Mouse (Mus musculus) right cerebral cortex, postnatal 10 days (tissue): ENCODE results near the gene Grin2d.

ENCODE experiments used
- DNase-seq, 2 experiments: peaks; one replicate each; pipeline ENCODE4 v3.0.0; 2021; ENCODE audit warnings: low spot score in 2 of 2

Gene Grin2d

DNA sequence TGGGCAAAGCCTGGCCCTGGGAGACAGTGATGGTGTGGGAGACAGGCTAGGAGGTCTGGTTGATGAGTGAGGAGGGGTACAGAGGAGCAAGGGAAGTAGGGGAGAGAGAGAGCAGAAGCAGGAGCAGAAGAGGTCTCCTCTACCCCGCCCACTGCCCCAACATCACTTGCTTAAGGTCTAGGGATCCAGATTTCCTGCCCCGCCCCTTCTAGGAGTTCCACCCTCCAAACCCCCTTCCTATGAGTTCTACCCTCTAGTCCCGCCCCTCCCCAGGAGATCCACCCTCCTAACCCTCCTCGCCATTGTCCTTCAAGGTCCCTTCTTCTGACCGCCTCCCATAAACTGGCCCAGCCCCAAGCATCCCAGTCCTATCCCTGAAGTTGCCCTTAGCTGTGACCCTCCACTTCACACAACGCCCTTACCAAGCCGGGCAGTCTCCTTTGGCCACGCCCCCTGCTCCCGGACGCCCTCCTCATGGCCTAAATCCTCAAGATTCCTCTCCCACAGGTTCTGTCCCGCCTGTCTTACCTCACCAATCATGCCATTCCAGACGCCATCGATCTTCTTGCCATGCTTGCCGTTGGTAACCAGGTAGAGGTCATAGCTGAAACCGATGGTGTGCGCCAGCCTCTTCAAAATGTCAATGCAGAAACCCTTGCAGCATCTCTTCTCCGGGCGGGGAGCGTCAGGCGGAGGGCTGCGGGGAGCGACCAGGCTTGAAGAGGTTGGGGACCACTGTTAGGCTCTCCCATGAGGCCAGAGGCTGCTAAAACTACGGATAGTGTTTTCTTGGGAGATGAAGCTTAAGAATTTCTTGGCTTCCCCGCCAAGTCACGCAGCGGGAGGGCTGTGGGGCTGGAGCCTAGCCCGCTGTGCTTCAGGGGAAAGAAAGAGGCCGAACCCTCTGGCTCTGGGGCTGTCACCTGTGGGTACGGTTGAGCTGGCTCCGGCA is 21.0 kb downstream of the Grin2d start:
- peak in 1 of 2 experiments; percentile 36 for DNase-seq

DNA sequence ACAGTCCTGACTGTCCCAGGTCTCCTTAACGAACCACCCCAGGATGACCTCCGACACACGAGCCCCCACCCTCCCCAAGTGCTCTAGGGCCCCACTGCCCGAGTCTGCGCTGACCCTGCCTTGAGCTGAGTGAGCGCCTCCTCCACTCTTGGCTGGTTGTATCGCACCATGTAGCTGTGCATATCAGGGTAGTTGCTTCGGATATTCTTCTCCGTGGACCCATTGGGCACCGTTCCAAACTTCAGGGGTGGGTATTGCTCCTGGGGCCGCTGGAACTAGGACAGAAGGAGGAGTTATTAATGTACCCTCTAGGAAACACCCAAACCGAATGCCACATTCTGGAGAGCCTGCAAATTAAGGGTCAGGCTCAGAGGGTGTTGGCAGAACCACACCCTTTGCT is 25.1 kb downstream of the Grin2d start:
- DNase-seq: no peak

DNA sequence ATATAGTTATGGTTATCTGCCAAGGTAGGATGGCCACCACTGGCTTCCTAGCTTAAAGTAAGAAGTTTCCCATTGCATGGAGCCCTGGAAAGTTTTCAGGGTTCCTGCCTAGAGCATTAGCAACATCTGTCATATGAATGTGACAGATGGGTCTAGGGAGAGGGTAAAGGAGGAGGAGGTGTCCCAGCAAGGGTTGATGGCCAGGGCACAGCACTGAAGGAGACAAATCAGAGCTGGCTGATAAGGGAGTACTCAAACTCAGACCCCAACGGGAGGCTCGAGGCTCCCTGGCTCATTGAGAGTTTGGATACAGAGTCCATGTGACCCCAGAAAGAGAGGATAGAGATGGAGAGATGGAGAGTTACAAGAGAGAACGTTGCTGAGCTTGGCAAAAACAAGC is 27.5 kb downstream of the Grin2d start:
- no peak for DNase-seq

DNA sequence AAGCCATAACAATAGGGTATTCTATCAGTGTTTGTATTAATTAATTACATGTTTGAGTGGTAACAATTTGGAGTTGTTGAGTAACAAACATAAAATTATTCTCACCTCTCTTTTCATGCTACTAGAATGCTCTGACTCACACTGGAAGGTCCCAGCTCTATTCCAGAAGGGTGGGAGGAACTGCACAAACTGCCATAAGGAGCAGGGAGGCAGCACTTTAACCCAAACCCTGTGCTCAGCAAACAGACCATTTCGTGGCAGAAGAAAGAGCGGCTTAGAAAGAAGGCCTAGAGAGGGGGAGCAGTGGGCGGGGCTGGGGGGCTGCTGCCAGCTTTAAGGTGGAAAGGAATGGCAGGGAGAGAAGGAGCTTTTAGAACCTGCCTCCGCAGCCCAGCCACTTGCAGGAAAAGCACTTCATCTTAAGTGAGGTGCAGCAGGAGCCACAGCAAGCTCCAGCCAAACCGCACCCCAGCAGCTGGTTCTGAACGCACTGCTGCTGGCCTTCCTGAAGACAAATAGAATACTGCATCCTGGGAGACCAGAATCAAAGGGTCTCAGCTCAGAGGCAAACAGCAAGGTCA is 29.6 kb downstream of the Grin2d start:
- DNase-seq: no peak

DNA sequence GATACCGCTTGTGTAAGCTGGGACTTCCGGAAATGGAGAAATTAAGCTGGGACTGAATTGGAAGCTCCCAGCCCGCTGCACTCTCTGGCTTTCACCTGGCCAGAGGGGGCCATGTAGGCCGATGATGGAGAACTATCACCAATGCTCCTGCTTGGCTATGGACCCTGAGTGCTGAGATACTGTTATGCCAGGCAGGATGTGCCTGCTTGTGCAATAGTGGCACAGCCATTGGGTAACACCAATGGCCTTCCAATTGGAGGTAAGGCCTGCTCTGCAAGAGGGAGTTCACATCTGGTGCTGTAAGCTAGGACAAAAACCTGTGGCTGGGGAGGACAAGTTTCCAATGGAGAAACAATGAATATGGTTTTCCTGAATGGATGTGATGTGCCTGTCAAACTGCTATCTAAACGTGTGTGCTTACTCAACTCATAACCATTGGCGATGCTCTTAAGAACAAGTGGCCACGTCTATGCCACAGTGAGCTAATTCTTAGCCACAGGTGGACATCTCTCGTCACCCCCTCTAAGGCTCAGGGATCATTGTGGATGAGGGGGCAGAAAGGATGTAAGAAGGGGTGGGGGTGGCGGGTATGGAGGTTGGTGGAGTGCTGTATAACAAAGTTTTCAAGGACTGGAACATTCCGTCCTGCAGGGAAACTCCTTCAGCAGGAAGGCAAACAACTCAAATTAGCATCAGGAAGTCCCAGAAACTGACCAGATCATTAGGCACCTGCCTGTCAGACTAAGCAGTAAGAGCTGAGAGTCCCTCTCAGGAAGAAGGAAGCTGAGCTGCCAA is 35.0 kb downstream of the Grin2d start:
- no peak for DNase-seq

DNA sequence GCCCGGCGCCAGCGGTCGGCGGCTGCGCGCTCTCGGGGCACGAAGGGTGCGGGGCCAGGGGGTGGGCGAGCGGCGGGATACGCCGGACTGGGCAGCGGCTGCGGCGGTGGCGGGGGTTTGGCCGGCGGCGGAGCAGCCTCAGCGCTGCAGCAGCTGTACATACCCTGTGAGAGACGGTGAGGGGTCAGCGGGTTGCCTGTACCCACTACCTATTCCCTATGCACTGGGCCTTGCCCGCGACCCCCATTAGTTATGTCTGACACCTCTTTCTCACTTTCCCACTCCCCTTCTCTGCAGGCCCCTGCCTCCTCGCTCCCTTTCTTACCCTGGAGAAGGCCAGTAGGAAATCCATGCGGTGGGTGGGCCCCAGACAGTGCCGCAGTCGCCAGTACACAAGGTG is 44.3 kb downstream of the Grin2d start:
- no peak for DNase-seq

DNA sequence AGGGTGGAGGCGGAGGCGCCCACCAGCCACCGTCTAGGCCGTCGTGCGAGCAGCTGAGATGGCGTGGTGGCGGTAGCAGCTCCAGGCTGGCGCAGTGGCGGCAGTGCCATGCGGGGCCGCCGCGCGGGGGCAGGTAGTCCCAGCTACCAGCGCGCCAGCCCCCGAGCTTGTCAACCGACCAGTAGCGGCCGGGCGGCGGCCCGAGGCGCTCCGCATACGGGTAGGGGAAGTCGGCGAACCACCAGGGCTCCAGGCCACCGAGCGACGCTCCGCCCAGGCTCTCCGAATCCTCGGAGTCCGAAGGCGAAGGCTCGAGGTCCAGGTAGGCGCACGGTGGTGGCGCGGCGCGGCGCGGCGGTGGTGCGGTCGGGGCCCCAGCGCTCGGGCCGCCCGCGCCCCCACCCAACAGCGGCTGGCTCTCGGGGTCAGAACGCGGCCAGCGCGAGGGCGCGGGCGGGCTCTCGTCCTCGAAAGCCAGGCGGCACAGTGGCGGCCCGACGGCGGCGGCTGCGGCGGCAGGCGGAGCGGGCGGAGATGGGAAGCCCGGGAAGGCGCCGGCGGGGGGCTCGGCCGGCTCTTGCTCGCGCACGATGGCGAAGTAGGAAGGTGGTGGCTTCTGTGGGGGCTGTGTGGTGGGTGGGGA is 44.9 kb downstream of the Grin2d start:
- peak in 1 of 2 experiments; percentile 51 for DNase-seq

DNA sequence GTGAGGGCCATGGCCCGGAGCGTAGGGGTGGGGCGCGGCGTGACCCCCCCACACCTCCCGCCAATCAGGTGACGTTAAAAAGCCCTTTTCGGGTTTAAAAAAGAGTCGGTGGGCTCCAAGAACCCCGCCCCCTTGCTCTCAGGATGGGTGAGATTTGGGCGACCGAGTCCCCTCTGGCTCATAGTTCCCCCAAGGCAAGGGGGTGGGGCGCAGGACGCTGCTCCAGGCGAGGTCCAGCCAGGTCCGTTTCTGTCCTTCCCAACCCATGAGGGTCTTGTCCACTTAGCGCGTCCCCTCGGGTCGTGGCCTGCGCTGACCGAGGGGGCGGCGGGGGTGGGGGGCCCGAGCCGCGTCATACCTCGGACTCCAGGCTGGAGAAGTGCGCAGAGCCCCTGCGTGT is 45.8 kb downstream of the Grin2d start:
- DNase-seq: no peak

DNA sequence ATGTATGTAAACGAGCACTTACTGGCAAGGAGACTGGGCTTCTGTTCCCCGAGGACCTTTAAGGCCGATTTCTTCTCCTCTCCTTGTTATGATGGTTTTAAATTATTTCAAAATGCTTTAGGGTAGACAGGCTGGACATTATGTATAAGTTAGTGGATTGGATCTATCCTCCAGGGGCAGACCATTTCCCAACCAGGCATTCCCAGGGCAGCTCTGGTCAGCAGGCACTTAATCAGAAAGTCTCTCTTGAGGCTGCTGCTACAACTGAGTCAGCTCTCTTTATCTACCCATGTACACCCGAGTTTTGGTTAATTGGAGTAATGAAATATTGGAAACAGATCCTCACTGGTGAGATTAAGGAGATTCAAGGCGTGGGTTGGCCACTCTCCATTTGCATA is 47.1 kb downstream of the Grin2d start:
- DNase-seq: no peak

DNA sequence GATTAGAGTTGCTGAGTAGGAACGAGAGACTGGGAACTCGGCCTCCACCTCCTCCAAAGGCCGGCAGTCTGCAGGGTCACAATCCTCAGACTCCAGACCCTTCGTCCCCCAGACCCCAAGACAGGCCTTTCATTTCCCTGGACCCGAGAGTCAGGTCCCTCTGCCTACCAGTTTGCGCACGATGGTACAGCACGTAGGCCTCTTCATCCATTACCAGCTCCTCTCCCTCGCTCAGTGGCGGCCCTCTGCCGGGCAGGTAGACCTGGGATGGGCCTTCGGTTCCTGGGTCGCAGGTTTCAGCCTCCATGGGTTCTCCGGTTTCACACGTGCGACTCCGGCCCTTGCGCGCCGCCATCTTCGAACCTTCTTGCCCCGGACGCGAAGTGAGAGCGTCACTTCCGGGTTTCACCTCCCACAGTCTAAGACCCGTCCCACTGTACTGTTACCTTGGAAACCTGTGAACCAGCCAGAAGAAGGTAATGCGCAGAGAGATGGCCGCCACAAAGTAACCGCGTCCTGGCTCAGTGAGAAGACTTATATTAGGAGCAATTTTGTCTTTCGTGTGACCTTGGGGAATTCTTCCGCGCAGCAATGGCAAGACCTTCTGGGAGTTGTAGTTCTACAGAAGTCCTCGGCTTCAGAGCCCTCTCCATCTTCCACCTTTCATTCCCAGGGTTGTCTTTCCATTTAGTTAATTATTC is 47.6 kb downstream of the Grin2d start, which contains the start of gene Grwd1:
Gene Grwd1 (minus strand): TSS at position 518 of the 701 bp plus-strand sequence.
- peak; percentile 91 to 94 for DNase-seq

DNA sequence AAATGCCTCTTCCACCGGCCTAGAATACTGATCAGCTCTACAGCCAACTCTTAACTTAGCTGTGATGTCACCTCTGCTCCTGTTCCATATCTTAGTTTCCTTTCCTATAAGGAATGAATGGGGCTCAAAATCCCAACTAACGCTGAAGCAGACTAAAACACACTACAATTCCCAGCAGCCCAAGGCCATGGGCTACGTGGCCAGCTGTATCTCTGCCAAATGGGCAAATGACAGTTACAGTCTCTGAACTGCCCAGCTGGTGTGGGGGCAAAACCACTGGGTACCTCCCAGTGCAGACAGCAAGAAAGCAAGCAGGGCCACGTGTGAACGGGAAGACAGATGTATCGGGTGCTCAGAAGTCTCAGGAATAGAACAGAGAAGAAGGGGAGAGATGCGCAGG is 51.5 kb downstream of the Grin2d start:
- no peak for DNase-seq

DNA sequence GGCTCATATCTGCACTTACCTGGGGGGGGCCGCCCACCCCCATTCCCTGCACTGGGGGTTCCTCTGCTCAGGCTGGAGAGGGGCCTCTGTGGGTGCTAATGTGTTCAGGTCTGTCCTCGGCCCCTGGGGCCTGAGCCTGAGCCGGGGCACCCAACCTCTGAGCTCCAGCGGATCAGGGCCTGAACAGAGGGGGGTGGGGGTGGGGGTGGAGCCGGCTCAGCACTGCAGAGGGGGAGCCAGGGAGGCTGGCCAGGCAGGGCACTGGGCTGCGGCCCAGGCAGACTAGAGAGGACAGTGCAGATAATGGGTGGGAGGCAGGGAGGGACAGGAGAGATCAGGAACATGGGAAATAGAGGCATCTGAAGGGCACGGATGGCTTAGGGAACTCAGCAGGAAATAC is 53.6 kb downstream of the Grin2d start, which contains the start of gene Kcnj14:
Gene Kcnj14 (minus strand): TSS at position 185 of the 400 bp plus-strand sequence.
- DNase-seq: no peak

DNA sequence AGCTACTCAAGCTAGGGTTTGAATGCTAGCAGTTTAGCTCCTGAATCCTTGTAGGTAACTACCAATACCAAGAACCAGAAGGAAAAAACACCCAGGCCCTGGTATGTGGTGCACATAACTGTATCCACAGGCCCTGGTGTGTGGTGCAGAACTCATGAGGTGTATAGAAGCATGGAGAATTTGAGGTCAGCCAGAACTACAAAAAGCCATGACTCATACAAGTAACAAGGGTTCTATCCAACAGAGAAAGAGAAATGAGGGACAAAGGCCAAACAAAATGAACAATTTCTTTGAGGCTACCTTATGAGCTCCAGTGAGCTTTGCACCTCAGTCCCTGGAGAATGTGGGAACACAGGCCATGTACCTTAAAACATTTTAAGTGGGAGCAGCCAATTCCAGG is 57.3 kb downstream of the Grin2d start:
- DNase-seq: no peak

DNA sequence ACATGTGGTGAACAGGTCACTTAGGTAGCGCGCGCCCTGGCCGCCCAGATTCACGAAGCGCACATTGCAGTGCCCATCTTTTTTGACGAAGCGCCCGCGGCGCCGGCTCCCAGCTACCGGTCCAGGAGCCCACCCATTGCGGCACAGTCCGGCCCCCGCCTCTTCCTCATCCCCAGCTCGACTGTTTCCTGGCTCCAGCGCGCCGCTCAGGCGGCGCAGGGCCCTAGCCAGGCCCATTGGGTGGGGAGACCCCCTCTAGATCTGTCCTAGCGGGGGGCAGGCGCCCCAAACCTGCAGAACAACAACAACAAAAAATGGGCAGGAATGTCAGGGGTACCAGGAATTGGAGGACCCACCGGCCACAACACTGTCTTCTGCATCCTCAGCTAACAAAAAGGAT is 58.3 kb downstream of the Grin2d start:
- no peak for DNase-seq

DNA sequence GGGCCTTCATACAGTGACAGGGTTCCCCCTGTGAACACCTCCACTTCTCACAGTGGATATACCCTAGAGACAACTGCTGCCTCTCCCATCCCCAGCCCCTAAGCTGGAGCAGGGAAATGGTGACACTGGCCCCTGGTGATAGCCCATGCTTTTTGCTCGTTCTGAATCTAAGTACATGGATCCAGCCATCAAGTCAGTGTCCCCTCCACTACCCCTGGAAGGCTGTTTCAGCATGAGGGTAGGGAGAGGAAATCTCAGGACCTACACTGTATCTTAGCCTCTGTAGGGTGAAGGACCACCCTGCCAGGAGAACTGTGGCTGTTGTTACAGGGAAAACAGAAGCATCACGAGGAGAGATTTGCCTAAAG is 62.2 kb downstream of the Grin2d start:
- no peak for DNase-seq

DNA sequence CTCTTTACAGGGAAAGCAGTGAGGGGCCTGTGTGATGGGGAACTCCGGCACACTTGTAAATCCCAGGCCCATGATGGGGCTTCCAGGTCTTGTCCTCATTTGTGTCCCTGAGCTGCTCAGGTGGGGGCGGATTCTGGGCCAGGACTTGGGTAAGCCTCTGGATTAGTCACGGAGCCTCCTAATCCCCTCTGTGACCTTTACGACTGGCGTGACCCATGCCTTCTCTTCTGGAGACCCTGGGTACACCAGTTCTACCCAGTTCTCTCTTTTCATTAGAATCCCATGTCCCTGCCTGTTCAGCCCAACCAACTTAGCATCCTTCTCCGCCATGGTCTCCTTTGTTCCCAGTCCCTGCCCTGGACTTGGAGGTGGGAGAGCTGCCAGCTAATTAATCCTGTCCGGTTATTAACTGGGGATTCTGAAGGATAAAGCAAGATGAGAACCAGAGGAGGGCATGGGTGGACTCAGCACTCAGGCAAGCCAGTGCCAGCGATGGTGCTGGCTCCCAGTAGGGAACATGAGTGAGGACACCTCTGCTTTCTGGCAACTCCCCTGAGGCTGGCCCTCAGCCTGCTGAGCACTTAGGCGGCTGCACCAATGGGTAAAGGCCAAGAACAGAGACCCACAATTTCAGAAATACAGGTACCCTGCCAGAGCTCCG is 62.7 kb downstream of the Grin2d start:
- peak; percentile 38 to 56 for DNase-seq

DNA sequence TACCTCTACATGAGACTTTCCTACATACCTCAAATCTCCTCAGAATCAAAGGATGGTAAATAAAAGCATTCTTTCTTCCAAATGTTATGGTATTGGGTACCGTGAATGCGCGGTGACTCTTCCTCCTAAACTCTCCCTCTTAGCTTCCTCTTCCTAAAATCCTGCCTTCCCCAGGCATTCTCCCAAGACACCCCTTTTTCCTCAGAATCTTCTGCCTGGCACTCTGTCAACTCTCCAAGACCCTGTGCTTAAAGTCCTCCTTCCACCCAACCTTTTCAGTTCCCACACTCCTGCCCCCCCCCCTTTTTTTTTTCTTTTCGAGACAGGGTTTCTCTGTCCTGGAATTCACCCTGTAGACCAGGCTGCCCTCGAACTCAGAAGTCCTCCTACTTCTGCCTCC is 63.3 kb downstream of the Grin2d start:
- peak; percentile 27 to 43 for DNase-seq

DNA sequence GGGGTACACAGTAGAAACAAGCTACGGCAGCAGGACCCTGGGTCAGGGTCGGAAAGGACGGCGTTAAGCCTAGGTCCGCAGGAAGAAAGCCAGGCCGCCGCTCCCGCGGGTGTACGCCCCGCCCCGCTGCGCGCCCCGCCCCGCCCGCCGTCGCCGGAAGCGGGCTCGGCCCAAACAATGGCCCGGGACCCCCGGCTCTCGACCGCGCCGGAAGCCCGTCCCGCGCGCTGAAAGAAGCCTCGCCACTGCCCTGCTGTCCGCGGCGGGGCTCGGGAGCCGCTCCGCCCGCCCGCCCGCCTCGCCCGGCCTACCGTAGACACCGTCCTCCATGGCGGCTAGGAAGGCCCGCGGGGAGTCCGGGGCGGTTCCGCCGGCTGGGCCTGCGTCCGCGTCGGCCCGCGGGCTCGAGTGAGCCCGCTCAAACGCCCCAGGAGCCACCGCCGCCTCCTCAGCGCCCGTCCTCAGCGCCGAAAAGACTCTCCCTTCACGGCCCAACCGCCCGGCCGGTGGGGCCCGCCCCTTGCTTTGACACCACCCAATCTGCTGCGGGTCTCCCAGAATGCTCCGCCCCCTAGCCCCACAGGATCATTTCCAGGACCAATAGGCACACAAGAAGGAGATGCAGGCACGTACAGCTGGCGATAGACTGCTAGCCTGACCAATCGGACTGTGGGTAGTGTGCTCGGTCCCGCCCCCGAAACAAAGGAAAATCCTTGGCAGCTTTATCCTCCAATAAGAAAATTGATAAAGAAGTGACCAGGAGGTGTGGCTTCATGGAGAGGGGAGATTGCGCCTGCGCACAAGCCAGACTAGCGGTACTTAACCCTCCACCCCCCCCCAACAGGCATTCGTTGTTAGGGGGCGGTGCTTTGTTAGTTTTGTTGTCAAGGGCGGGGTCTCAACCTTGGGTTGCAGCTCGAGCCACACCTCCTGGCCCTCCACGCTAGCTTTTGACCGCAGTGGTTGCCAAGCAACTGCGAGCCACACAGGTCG is 64.1 kb downstream of the Grin2d start, which contains the start of gene Cyth2:
Gene Cyth2 (minus strand): TSS at position 795 of the 993 bp plus-strand sequence.
- DNase-seq: peak; percentile 99 to 100

DNA sequence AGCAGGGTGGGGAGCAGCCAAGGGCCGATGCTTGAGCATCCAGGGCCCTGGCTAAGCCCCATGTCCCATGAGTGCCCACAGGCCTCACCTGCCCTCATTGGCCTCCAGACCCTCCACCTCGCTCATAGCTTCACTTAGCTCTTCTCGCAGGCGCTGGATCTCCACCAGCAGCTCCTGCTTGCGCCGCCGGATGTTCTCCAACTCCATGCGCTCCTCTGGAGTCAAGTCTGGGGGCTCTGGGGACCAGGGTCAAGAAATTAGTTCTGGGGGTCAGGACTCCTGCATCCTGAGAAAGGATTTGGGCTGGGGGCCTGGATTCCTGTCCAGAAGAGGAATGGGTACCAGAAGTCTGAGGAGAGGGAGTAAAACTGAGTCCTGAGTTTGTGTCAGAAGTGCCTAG is 65.3 kb downstream of the Grin2d start:
- peak in 1 of 2 experiments; percentile 50 for DNase-seq
